In genomic region chr4:74013211-74014047, GRCm38 (mm10) we compare ENCODE assay signal across 7 mouse cellular contexts. TPM values are rescaled to one million over a fixed set of nuclear protein-coding genes. Genes with fewer than 3 reads are reported as not detected.
DNase-seq lines count a peak whose midpoint lies in the region; ATAC-seq and TF ChIP-seq lines count a peak whose summit lies in the region.

Gene Frmd3, plus strand, starts transcription at chr4:74013442.

- no peak; the same call in 1 of the 2 replicates for TF ChIP-seq CTCF in left cerebral cortex, adult 2 months (IDR thresholded peaks at IDR 0.05)

- H3K36me3 ChIP-seq in hindbrain, embryonic 11.5 days (ENCODE audit: control insufficient read depth, insufficient read depth, low read length): no peaks in the 10 kb centered on the region
- no peaks in the 10 kb centered on the region for H3K36me3 ChIP-seq in midbrain, embryonic 13.5 days

- ATAC-seq in hindbrain, embryonic 11.5 days (ENCODE audit: low FRiP score): peak; percentile 96
- ATAC-seq in midbrain, embryonic 13.5 days: peak; percentile 97

- H3K9ac ChIP-seq in hindbrain, embryonic 11.5 days (ENCODE audit: low read depth, low read length): peak within 1 kb of the TSS; percentile 4
- H3K9ac ChIP-seq in midbrain, embryonic 13.5 days (replicated peaks): peak within 1 kb of the TSS; percentile 84

- WGBS in hindbrain, embryonic 11.5 days: 1% methylated on average over 55 of the region's 56 CpGs
- WGBS in midbrain, embryonic 13.5 days: under 1% methylated on average over 56 of the region's 56 CpGs

- H3K27ac ChIP-seq in hindbrain, embryonic 11.5 days (ENCODE audit: low read depth, low read length): peak within 1 kb of the TSS; percentile 37
- peak within 1 kb of the TSS; percentile 86 for H3K27ac ChIP-seq in left cerebral cortex, adult 2 months
- peak within 1 kb of the TSS; percentile 88 for H3K27ac ChIP-seq in midbrain, embryonic 13.5 days

- H3K4me2 ChIP-seq in hindbrain, embryonic 11.5 days (replicated peaks; ENCODE audit: low read depth, low read length): peak within 1 kb of the TSS; percentile 88
- H3K4me2 ChIP-seq in midbrain, embryonic 13.5 days (replicated peaks): peak within 1 kb of the TSS; percentile 77

- H3K4me3 ChIP-seq in hindbrain, embryonic 11.5 days (ENCODE audit: low read depth, low read length): peak within 1 kb of the TSS; percentile 51
- H3K4me3 ChIP-seq in left cerebral cortex, adult 2 months: peak within 1 kb of the TSS; percentile 74
- H3K4me3 ChIP-seq in midbrain, embryonic 13.5 days (replicated peaks): peak within 1 kb of the TSS; percentile 62

- H3K27me3 ChIP-seq in hindbrain, embryonic 11.5 days (ENCODE audit: control insufficient read depth, insufficient read depth, low read length): no peaks in the 10 kb centered on the region
- H3K27me3 ChIP-seq in midbrain, embryonic 13.5 days: no peaks in the 10 kb centered on the region

- peak; percentile 56 for DNase-seq in adrenal gland, postnatal 10 days
- DNase-seq in cerebellum, adult 9-11 months: peak; percentile 58
- DNase-seq in frontal cortex, adult 2 months (ENCODE audit: extremely low spot score in 1 of 2, low spot score in 1 of 2): peak; percentile 33 to 73
- DNase-seq in hindbrain, embryonic 11.5 days (ENCODE audit: low spot score): peak; percentile 80
- peak; percentile 70 to 78 for DNase-seq in left cerebral cortex, adult 2 months (ENCODE audit: extremely low spot score in 1 of 2, low spot score in 2 of 2)
- peak; percentile 48 for DNase-seq in telencephalon, adult 2 months (ENCODE audit: low read depth, low spot score)

- H3K9me3 ChIP-seq in hindbrain, embryonic 11.5 days (ENCODE audit: control insufficient read depth, low read length): no peaks in the 10 kb centered on the region
- no peaks in the 10 kb centered on the region for H3K9me3 ChIP-seq in midbrain, embryonic 13.5 days

- intact Hi-C loops in left cerebral cortex, adult 2 months (cut with DNase I): loop anchor here (1.0 to 5.0 kb wide), 2 partner anchors 39 to 238 kb away; no protein-coding TSS in a partner anchor

- H3K4me1 ChIP-seq in hindbrain, embryonic 11.5 days (replicated peaks; ENCODE audit: control insufficient read depth, insufficient read depth, low read length): no peaks in the 10 kb centered on the region
- peaks cover 22% of the 10 kb centered on the region for H3K4me1 ChIP-seq in midbrain, embryonic 13.5 days (replicated peaks)

RNA-seq across cellular contexts. Expression of gene Frmd3, which starts in this region (rescaled TPM):
- total RNA-seq in adrenal gland, postnatal 10 days (2021): under 1 TPM; 0.54 to 1.00 TPM
- 10.6 and 11.2 TPM in 2 replicates for polyA plus RNA-seq in frontal cortex, adult 2 months (2012; rRNA removed)
- polyA plus RNA-seq in hindbrain, embryonic 11.5 days (2014; fragmentation: Nextera tagmentation; extraction: Ambion mirVana): 3.9 and 4.4 TPM in 2 replicates
- total RNA-seq in left cerebral cortex, adult 2 months (2021): 1 to 10 TPM; 6.5 to 6.8 TPM
- 18.4 and 19.8 TPM in 2 replicates for polyA plus RNA-seq in midbrain, embryonic 13.5 days (2015; fragmentation: Nextera tagmentation; extraction: Ambion mirVana)

Comparison
In these comparisons a context has a peak if more than half of its experiments do, and no peak if none do; other contexts are left out.
1. Peak in every context shown above with its lines: DNase-seq, ATAC-seq, H3K4me3 ChIP-seq and H3K27ac ChIP-seq.
2. Peak in DNase-seq in adrenal gland, postnatal 10 days; RNA of the gene not detected or under 1 TPM.
3. H3K27ac ChIP-seq: peak in every context shown above with its lines; median percentile 88 in midbrain, embryonic 13.5 days; 86 in left cerebral cortex, adult 2 months; 37 in hindbrain, embryonic 11.5 days.